Mouse (Mus musculus) NIH3T3 (cell line): ENCODE measurements around the gene Cacna1a.

ENCODE experiments used
- DNase-seq: peaks from one replicate; pipeline ENCODE4 v3.0.0-alpha.2; 2012; ENCODE audit warnings: low read depth

Cacna1a gene

DNA sequence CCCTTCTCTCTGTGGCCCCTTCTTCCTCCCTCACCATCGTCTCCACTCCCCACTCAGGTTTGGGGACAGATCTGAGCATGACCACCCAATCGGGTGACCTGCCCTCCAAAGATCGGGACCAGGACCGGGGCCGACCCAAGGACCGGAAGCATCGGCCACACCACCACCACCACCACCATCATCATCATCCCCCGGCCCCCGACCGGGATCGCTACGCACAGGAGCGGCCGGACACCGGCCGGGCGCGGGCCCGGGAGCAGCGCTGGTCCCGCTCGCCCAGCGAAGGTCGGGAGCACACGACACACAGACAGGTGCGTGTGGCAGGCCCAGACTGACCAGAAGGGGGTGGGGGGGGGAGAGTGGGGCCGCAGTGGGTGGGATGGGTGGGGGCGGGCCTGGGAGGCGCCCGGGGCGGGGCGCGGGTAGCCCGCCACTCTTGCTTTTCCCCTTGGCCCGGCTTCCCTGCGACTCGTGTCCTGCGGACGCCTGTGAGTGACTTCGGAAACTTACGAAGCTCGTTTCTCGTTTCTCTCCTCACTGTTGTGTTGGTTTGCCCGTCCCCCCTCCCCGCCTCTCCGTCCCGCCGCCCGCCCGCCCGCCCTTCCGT, 250.4 kb downstream of the Cacna1a start:
- no peak for DNase-seq

DNA sequence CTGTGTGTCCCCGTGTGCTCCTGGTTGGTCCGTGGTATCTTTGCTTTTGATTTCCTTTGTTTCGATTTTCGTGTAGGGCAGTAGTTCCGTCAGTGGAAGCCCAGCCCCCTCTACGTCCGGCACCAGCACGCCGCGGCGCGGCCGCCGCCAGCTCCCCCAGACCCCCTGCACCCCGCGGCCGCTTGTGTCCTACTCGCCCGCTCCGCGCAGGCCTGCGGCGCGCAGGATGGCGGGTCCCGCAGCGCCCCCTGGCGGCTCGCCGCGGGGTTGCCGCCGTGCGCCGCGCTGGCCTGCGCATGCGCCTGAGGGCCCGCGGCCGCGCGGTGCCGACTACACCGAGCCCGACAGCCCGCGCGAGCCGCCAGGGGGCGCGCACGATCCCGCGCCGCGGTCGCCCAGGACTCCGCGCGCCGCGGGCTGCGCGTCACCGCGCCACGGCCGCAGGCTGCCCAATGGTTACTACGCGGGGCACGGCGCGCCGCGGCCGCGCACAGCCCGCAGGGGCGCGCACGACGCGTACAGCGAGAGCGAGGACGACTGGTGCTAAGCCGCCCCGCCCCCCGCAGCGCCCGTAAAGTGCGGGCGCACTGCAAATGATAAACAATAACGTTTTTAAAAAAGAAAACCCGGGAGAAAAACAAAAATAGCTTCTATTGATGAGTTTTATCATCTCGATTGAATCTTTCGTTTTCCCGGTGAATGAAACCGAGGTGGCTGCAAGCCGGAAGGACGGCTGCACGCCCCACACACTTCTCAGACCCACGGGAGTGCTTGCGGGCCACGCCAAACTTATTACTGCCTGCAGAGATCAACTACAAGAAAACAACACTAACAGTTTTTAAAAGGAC, 251.1 kb downstream of the Cacna1a start:
- DNase-seq = peak; percentile 98

DNA sequence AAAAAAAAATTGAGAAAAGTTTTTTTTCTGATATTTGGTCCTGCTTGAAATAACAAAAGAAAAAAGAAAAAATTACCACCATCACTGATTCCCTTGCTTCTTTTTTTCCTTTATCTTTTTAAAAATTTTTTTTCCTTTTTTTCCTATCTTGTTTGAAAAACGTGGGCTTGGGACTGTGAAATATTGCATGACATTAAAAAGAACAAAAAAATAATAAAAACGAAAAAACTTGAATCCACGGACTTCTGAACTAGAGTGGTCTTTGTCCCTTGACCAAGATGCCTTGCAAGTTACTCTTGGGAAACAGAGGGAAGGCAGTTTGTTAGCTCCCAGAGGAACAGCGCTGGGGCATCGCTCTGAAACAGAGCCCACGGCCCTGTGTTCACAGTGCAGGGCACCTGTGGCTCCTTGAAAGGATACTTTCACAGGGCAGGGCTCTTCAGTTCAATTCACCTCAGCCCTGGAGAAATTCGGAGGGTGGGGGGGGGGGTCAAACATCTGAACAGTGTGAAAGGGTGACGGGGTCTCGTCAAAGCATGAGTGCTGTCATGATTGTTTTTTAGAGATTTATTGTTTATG, 251.9 kb downstream of the Cacna1a start:
- DNase-seq = no peak

DNA sequence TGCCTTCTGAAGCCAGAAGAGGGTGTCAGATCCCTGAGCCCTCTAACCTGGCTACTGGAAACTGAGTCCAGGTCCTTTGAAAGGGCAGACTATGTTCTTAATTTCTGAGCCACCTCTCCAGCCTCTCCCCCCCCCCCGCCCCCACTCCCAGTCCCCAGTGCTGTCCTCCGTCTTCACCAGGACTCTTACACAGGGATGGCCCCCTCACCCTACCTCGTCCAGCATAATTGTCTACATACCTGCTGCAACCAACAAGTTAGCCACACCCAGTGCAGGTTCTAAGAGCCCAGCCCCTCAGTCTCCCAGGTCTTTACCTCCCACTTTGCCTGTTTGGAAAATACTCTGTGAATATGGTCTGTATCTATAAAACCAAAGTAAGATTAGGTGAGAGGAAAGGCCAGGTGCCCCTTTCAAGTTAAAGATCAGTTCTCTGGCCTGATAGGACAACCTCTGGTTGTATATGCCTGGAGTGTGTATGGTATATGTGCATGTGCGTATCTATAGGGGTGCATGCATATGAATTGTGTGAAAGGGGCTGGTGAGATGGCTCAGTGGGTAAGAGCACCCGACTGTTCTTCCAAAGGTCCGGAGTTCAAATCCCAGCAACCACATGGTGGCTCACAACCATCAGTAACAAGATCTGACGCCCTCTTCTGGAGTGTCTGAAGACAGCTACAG, 252.5 kb downstream of the Cacna1a start:
- DNase-seq = no peak

DNA sequence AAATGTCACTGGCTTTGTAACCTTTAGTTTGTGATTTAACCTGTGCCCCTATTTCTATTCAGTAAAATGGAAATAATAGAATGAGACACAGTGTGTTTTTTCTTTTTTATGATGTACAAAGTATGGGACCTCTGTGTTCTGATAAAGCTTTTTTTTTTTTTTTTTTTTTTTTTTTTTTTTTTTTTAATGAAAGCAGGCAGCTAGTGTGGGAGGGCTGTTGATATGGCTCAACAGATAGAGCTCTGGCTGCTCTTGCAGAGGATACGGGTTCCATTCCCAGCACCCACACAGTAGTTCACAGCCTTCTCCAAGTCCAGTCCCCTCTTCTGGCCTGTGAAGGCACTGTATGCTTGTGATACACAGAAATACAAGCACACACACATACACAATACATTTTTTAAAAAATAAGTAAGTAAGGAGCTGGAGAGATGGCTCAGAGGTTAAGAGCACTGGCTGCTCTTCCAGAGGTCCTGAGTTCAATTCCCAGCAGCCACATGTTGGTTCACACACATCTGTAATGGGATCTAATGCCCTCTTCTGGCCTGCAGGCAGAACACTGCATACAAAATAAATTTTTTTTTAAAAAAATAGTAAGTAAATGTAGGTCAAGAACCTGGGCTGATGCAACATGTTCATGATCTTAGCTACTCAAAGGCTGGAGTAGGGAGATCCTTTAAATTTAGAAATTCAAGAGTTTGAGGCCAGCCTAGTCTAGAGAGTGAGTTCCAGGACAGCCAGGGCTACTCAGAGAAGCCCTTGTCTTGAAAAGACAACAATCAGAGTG, 253.5 kb downstream of the Cacna1a start:
- peak; percentile 38 for DNase-seq

DNA sequence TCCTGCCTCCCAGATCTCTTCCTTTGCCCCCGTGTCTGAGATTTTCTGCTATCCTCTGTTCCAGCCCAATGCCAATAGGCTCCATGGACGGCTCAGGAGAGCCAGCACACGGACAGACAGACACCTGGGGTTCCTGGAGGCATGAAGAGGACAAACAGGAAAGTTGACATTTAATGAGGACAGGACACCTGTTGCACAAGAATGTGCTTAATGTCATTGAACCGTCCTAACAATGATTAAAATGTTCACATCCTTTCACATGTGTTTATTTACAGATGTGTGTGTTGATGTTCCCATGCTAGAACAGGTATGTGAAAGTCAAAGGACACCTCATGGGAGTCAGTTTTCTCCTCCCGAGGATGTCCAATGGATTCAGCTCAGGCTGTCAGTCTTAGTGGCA, 254.8 kb downstream of the Cacna1a start:
- no peak for DNase-seq

DNA sequence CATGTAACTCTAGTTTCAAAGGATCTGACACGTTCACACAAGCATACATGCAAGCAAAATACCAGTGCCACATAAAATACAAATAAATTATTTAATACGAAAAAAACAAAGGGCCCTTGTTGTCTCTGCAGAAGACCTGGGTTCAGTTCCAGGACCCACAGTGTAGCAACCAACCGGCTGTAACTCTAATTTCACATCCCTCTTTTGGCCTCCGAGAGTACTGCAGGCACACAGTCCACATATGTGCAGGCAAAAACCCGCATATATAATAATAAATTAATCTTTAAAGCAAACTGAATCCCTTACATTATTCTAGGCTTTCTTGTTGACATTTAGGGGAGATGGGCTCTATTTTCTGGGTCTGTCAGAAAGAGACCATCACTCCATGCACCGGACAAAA, 258.6 kb downstream of the Cacna1a start:
- peak; percentile 38 for DNase-seq

DNA sequence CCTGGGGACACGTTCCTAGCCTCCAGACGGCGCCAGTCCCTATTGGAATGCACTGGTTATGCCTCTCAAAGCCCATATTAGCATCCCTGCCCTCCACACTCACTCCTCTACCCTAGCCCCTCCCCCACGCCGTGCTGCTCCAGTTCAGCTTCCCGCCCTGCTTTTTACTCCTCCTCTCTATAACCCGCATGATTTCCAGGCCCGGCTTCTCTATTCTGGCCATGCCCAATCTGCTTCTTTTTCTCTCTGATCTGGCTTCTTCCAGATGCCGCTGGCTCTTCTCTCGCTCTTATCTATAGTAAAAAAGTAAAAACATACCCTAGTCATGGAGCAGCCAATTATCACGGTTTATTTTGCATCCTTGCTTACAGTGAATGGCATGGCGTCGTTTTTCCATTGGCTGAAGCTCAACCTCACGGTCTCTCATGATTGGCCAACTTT, 259.2 kb downstream of the Cacna1a start:
- no peak for DNase-seq

DNA sequence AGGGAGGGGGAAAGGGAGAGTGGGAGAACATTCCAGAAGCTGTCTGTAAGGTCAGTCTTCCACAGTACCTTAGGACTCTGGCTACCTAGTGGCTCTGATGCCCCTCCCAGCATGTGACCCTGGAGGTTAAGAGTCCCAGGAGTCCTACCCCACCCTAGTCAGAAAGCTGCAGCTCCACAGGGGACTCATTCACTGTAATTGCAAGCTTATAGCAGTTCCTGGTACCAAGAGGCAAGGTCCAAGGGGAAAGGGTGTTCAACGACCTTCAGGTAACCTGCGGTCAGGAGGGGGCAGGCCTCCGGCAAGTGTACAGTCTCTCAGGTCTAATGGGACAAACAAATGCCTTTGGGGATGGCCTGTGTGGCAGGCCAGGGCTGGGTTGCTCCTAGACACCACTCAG, 262.0 kb downstream of the Cacna1a start:
- no peak for DNase-seq

DNA sequence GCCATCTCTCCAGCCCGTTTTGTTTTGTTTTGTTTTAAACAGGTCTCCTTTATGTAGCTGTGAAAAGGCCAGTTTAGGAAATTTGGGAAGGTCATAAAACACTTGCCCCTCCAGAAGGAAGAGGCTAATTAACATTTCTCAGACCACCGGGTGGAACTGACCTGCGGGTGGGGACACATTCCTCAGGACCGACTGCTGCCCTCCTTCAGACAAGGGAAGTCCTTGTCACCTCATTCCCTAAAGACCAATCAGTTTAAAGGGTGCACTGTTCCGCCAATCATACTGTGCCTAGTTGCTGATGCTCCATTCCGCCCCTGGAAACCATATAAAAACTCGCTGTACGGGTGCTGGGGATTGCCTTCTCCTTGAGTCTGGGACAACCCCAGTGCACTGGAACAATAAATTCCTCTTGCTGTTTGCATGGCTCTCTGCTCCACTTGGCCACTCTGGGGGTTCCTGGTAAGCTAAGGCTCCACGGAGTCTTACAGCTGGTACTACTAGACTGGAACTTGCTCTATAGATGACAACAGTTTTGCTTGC, 264.9 kb downstream of the Cacna1a start:
- no peak for DNase-seq

DNA sequence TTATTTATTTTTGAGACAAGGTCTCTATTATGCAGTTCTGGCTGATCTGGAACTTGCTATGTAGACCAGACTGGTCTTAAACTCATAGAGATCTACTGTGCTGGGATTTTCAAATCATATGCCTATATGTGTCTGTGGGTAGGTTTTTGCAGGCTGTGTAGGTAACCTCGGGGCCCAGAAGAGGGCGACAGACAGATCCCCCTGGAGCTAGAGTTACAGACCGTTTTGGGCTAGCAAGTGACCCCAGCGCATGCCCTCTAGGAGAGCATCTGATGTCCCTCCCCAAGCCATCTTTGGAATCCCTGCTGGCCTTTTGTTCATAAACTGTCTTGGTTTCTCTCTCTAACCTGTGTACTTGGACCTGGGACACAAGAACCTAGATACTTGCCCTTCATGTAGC, 266.4 kb downstream of the Cacna1a start:
- no peak for DNase-seq

DNA sequence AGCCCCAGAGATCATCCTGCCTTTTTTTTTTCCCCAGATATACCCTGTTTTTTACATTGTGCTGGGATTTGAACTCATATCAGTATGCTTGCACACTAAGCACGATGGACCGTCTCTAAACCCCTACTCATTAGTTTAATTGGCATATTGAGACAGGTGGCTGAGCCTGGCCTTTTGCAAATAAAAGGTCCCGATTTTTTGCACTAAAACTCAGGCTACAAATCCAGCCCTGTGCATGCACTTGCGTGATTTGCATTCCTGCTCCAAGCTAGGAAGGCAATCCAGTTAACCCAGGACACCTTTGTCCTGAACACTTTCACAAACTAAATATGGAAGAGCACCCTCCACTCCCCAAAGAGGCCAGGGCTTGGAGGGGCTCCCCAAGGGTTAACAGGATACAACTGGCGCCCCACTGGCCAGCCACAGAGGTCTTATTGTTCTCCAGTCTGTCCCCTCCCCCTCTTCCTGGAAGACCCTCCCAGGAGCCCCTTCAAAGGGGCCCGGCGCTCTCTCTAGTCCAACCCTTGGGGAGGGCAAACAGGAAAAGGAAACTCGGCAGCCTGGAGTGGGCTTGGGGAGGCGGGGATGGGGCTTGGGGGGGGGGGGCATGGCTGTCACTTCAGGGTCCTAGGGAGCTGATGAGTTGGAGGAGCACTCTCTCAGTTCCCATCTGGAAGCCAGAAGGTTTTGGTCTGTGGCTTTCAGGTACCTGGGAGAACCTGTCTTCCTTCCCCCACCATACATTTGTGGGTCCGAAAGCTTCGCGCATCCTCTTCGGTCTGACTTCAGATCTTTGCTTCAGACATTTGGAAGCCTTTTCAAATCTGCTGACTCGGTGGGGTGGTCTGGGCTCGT, 267.3 kb downstream of the Cacna1a start:
- DNase-seq = no peak

DNA sequence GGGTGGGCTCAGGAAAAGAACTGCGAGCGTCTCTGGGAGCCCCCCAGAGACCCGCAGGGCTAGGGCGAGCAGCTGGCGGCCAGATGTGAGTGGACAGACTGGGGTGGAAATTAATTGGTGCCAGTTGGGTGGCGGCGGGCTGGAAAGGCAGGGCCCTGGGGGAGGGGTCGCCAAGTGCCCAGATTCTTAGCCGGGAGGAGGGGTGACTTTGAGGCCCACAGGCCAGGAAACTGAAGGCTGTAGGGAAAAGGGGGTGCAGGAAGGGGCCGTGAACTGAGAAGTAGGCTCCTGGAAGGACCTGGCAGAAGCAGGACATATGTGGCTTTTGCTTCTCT, 267.9 kb downstream of the Cacna1a start:
- DNase-seq = no peak

DNA sequence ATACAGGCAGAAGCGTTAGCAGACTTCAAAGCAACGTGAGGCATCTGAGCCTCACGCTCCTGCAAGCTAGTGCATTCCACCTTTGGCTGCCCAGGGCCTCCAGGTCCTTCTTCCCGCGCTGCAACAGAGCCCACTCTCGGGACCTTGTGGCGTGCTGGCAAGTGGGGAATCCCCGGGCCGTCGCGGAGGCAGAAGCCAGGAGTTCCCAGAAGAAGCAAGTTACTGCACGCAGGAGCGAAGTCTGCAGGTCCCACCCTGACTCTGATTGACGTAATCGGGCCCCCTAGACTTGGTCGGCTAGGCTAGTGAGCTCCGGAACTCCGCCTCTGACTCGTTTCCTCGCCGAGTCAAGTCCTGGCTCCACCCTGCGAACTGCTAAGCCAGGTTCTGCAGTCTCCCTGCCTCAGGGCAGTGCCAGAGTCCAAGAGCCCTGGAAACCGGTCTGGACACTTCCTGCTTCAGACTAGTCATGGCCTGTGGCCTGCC, 268.4 kb downstream of the Cacna1a start:
- DNase-seq = peak; percentile 88

DNA sequence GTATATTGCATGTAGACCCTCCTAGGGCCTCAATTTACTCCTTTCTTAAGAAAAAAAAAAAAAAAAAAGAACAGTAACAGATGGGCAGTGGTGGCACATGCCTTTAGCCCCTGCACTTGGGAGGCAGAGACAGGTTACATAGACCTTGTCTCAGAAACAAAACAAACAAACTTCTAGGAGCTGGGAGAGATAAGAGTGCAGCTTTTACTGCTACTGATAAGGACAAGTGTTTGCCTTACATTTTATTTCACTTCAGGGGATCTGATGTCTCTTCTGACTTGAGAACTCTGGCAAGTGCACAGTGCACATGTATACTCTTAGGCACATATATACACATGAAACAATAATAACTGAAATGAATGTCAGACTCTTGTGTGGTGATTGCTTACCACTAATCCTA, 269.0 kb downstream of the Cacna1a start:
- DNase-seq = no peak

DNA sequence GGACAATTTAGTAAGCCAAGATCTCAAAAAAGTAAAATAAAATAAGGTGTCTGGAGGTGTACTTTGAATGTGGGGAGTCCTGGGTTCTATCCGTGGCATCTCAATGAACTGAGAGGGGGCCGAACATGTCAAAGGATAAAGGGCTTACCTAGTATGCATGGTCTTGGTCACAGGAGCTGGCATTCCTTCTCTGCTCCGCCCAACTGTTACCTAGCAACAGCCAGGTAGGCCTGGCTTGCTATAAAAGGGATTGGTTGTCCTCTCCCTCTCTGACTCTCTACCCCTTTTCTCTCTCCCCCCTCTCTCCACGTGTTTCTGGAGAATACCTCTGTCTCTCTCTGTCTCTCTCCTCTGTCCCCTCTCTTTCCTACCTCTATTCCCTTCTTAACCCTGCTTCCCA, 269.4 kb downstream of the Cacna1a start:
- no peak for DNase-seq

DNA sequence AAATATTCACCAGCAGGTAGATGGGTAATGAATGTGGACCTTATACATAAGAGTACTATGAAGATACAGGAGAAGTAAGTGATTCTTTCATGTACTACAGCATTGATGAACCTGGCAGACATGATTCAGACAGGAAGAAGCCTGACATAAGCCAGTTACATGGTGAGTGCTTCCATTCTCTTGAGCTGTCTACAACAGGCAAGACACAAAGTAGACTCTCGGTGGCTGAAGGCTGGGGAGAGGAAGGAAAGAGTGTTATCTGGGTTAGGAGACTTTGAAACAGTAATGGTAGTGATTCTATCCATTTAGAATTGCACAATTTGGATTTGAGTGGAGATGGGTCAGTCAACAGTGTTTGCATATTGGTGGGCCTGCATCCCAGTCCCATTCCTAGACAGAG, 270.7 kb downstream of the Cacna1a start:
- no peak for DNase-seq

DNA sequence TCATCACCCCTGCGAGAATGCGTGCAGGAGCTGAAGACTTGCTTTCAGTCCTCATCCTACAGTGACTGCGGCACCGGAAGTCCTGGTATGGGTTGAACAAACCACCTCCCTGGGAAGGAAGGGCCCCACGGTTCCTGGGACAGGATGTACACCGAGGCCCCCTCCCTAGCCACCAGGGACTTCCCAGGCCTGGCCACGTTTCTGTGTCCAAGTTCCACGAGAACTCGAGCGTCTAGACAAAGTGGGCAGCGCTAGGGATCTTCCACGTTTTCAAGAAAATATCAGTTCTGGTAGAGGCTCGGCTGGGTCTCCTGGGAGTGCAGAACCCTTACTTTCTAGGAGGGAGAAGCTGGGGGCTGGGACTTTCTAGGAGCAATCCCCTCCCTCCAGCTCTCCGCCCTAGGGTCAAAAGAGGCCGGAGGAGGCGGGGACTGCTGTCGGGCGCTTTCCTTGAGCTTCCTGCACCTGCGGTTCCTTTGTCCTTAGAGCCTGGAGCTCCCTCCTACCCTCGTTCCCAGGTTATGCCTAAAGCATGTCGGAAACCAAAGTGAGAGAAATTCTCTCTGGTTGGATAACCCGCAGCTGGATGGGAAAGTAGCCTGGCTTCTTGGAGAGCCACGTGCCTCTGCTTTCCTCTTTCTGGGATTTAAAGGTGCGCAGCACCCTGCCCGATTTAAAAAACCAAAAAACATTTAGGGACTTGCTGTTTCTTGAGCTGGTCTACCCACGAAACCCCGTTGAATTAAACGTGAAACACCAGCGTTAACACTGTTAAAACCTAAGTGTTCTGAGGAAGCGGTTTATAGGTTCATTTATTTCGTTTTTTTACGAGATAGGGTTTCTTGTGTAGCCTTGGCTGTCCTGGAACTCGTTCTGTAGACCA, 271.9 kb downstream of the Cacna1a start:
- peak; percentile 37 for DNase-seq

DNA sequence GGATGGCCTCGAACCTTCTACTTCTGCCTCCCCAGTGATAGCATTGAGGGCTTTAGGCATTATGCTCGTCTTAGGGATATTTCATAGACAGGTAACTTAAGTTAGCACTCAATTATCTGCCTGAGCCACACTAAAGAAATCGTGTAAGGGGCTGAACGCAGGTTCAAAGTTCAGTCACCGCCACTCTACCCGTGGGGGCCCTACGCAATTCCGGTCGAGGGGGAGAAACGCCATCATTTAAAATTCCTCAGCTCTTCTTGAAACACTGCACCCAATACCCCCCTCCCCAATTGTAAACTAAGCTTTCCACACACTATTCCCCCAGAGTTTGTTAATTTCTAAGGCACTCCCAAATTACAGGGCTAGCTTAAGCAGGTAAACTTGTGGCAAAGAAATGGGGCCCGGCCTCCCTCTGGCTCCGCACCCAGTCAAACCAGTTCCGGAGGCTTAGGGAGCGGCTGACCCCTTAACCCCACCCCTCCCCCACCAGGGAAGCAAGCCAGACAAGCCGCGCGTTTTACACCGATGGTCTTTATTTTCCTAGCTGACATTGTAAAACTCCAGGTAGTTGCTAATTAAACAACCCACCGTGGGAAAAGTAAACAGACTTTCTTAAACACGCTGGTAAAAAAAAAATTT, 272.7 kb downstream of the Cacna1a start:
- DNase-seq = peak; percentile 62
